Mouse (Mus musculus): ENCODE measurements around the gene Adad2.

GRCm38 (mm10) chr8:119623744-119624143 lies 11.2 kb downstream of the Adad2 start:
- TF ChIP-seq CTCF (IDR thresholded peaks at IDR 0.05; ENCODE audit: low read depth, low read length) (no peak), POLR2A (IDR thresholded peaks at IDR 0.05; ENCODE audit: insufficient read depth, low read length) (no peak), EP300 (IDR thresholded peaks at IDR 0.05; ENCODE audit: insufficient read depth, low read depth, low read length) (no peak)
